Mouse (Mus musculus) kidney, embryonic 14.5 days (tissue): ENCODE data around the gene Pak4. TPM values are rescaled to one million over a fixed set of nuclear protein-coding genes. Genes with fewer than 3 reads are reported as not detected.

ENCODE experiments used
- ATAC-seq: fragments of 200-750 bp; cut with Nextera tagmentation; 2 replicates; pipeline ENCODE4 v1.8.0; 2017; ENCODE audit warnings: moderate number of reproducible peaks, mild to moderate bottlenecking, moderate TSS enrichment, moderate library complexity; ENCODE audit not compliant: low FRiP score, low TSS enrichment
- H3K27ac ChIP-seq: fragments of 300-500 bp; sonication (generic); 2 replicates; pipeline ENCODE4 v1.5.1; 2014; ENCODE audit warnings: low read depth, mild to moderate bottlenecking, low read length, moderate library complexity, mixed read lengths
- H3K27me3 ChIP-seq: fragments of 300-500 bp; sonication (generic); 2 replicates; pipeline ENCODE4 v1.6.1; 2014; ENCODE audit warnings: mild to moderate bottlenecking, low read length; ENCODE audit not compliant: control insufficient read depth, insufficient read depth
- H3K36me3 ChIP-seq: fragments of 300-500 bp; sonication (generic); 2 replicates; pipeline ENCODE4 v1.6.1; 2014; ENCODE audit warnings: low read length, mixed read lengths; ENCODE audit not compliant: control insufficient read depth, insufficient read depth
- H3K4me1 ChIP-seq: fragments of 300-500 bp; sonication (generic); 2 replicates; pipeline ENCODE4 v1.6.1; 2014; ENCODE audit warnings: low read length, mixed read lengths; ENCODE audit not compliant: control insufficient read depth, insufficient read depth
- H3K4me2 ChIP-seq: fragments of 300-500 bp; sonication (generic); replicated peaks from 2 replicates; pipeline ENCODE4 v1.6.1; 2014; ENCODE audit warnings: low read depth, mild to moderate bottlenecking, low read length
- H3K4me3 ChIP-seq: fragments of 300-500 bp; sonication (generic); 2 replicates; pipeline ENCODE4 v1.5.1; 2014; ENCODE audit warnings: mild to moderate bottlenecking, low read length
- H3K9ac ChIP-seq: fragments of 300-500 bp; sonication (generic); 2 replicates; pipeline ENCODE4 v1.6.1; 2014; ENCODE audit warnings: low read depth, mild to moderate bottlenecking, low read length, moderate library complexity
- H3K9me3 ChIP-seq: fragments of 300-500 bp; sonication (generic); 2 replicates; pipeline ENCODE4 v1.6.1; 2016; ENCODE audit warnings: low read length; ENCODE audit not compliant: control insufficient read depth
- WGBS: fragments of 180-500 bp; shearing (Covaris S2); extraction: QIAGEN DNeasy Blood & Tissue Kit; methylation state at CpG from one replicate; pipeline ENCODE4 v1.1.7; 2014; 5-methylcytosine and 5-hydroxymethylcytosine counted together
- polyA plus RNA-seq: library from polyadenylated mRNA; unstranded; fragments of >200 nt; fragmentation: Nextera tagmentation; extraction: Ambion mirVana; gene quantifications from 2 replicates; pipeline ENCODE4 v1.2.1, GENCODE M21; 2014

The Pak4 gene
- polyA plus RNA-seq: 48.3 and 60.7 TPM in 2 replicates

DNA sequence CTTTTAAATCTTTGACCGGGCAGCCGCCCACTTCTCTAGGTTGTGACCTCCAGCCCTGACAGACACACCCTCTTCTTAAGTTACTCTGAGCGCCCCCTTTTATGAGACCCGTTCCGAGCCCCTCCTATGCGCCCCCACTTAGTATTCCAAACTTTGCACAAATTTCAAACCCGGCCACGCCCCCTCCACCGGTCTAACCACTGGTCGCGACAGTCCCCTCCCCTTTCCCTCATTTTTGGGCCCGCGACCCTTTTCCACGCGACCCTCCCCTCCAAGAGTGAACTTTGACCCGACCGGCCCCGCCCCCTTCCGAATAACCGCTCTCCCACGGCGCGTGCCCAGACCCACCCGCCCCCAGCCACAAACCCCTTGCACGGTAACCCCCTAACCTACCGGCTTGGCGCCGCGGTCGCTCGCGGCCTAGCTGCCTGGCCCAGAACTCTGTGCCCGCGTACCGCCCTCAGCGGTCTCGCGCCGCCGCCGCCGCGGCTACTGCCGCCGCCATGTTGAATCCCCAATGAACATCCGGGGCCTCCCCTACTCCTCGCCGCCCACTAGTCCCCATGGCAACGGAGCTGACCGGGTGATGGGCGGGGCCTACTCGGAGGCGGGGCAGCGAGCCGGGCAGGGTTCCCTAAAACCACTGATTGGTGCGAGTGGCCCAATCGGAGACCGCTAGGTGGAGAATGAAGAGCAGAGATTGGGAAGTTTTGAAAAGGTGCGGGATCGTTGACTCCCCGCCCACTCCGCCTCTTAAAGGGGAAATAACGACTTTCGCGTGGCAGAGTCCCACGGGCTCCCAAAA, at the start of gene Pak4, which contains the start of gene Samd4b:
Pak4 (minus strand) TSS at position 544 of the 805 bp plus-strand sequence.
Samd4b (minus strand) TSS at position 503 of the 805 bp plus-strand sequence.
- Histone ChIP-seq H3K4me3 (peak within 1 kb of the TSS; percentile 72), H3K9me3 (no peaks in the 10 kb centered on the region), H3K27ac (peak within 1 kb of the TSS; percentile 85), H3K27me3 (no peaks in the 10 kb centered on the region; the same call in 1 of the 2 replicates), H3K9ac (peak within 1 kb of the TSS; percentile 75), H3K4me2 (peak within 1 kb of the TSS; percentile 67), H3K4me1 (peaks cover 42% of the 10 kb centered on the region), H3K36me3 (peaks cover 7% of the 10 kb centered on the region; the same call in 1 of the 2 replicates)
- peak; percentile 88 for ATAC-seq
- under 1% methylated on average over 66 of the region's 66 CpGs for WGBS

DNA sequence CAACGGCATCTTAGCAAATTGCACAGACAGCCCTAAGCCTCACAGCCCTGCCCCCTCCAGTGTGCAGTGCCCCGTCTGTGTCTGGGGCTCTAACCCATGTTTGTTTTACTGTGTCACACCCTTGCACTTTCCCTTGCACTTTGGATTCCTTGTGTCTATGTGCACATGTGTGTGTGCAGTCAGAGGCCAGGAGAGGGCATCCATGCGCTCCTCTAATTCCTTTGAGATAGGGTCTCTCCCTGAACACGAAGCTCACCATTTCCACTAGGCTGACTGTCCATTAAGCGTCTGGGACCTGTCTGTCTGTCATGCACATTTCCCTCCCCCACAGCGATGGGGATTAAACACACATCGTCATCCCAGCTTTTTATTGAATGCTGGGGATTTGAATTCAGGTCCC, 49.0 kb upstream of the Pak4 start:
- WGBS: 51% methylated on average over 7 of the region's 7 CpGs
- Histone ChIP-seq H3K4me2 (no peak overlapping the region), H3K27me3 (no peaks in the 10 kb centered on the region), H3K9ac (no peak overlapping the region), H3K4me1 (no peaks in the 10 kb centered on the region), H3K27ac (no peak overlapping the region), H3K9me3 (no peaks in the 10 kb centered on the region), H3K4me3 (no peak overlapping the region), H3K36me3 (no peaks in the 10 kb centered on the region)
- ATAC-seq: no peak

DNA sequence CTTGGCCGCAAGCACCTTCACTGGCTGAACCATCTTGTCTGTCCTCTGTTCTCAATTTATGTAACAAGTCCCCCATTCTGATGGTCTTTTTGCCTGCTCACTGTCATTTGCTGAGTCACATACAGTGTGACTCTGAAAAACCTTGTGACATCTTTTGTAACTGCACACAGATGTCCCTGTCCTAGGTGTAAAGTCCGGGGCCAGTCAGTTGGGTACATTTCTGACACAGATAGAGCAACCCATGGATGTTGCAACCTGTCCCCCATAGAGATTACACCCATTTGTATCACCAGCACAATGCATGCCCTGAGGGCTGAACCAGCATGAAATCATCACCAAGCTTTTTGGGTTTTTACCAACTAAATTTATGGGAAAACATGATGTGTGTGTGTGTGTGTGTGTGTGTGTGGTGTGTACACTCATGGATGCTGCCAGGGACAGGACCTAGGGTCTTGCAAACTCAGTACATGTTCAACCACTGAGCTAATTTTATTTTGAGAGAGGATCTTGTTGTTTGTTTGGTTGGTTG, 48.0 kb upstream of the Pak4 start:
- Histone ChIP-seq H3K9ac (no peak overlapping the region), H3K27ac (no peak overlapping the region), H3K36me3 (no peaks in the 10 kb centered on the region), H3K9me3 (no peaks in the 10 kb centered on the region), H3K4me2 (no peak overlapping the region), H3K4me1 (no peaks in the 10 kb centered on the region), H3K27me3 (no peaks in the 10 kb centered on the region), H3K4me3 (no peak overlapping the region)
- no peak for ATAC-seq
- 91% methylated on average over 2 of the region's 2 CpGs for WGBS

DNA sequence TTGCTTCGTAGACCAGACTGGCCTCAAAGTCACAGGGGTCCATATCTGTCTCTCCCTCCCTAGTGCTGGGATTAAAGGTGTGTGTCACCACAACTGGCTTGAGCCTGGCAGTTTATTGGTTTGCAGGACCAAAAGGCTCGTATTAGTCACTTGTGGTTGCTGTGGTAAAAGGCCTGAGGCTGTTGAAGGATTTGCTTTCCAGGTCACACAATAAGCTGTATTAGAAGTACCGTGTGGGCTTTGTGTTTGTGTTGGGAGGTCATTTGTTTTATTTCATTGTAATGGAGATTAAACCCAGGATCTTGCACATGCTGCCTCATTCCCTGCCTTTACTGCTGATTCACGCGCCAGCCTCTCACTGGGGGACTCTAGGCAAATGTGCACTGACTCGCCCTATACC, 47.4 kb upstream of the Pak4 start:
- ATAC-seq: no peak
- no peaks in the 10 kb centered on the region for H3K27me3 ChIP-seq
- 79% methylated on average over 6 of the region's 6 CpGs for WGBS
- H3K9ac ChIP-seq: no peak overlapping the region
- H3K9me3 ChIP-seq: no peaks in the 10 kb centered on the region
- H3K4me1 ChIP-seq: no peaks in the 10 kb centered on the region
- no peaks in the 10 kb centered on the region for H3K36me3 ChIP-seq
- no peak overlapping the region for H3K27ac ChIP-seq
- H3K4me2 ChIP-seq: no peak overlapping the region
- no peak overlapping the region for H3K4me3 ChIP-seq

DNA sequence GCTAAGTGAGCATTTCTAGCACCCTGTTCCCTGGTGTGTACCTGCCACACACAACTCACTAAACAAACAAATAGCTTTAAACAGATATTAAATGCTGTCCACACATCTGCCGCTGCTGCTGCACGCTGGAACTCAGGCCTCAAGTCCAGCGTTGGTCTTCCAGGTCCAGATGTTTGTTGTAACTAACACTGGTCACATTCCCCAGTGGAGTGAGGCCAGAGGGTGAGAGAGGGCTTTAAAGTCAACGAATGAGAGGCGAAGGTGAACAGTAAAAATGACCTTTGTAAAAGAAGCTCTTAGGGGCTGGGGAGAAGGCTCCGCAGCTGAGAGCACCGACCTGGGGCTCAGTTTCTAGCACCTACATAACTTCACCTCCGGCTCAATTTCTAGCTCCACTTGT, 43.6 kb upstream of the Pak4 start:
- no peaks in the 10 kb centered on the region for H3K4me1 ChIP-seq
- no peak overlapping the region for H3K9ac ChIP-seq
- no peaks in the 10 kb centered on the region for H3K9me3 ChIP-seq
- H3K27ac ChIP-seq: no peak overlapping the region
- H3K4me3 ChIP-seq: no peak overlapping the region
- 29% methylated on average over 8 of the region's 8 CpGs for WGBS
- no peaks in the 10 kb centered on the region for H3K36me3 ChIP-seq
- ATAC-seq: no peak
- no peaks in the 10 kb centered on the region for H3K27me3 ChIP-seq
- no peak overlapping the region for H3K4me2 ChIP-seq

DNA sequence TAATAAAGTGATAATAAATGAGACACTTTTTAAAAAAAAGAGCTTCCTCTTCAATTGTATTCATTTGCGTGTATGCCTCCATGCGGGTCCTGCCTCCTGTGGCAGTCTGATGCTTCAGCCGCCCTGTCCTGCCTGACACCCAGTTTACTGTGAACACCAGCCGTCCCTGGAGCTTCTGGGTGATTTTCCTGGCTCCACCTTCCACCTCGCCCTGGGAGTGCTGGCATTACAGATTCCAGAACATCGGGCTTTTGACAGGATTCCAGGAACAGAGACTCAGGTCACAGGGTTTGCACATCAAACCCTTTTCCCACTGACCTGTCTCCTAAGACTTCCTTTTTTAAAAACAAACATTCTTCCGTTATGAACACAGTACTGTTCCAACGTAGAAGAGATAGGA, 39.5 kb upstream of the Pak4 start:
- Histone ChIP-seq H3K27me3 (peaks cover under 1% of the 10 kb centered on the region; the same call in 1 of the 2 replicates), H3K4me1 (no peaks in the 10 kb centered on the region), H3K4me3 (no peak overlapping the region), H3K27ac (no peak overlapping the region), H3K9ac (no peak overlapping the region), H3K36me3 (no peaks in the 10 kb centered on the region), H3K4me2 (no peak overlapping the region), H3K9me3 (no peaks in the 10 kb centered on the region)
- 17% methylated on average over 8 of the region's 8 CpGs for WGBS
- ATAC-seq: no peak

DNA sequence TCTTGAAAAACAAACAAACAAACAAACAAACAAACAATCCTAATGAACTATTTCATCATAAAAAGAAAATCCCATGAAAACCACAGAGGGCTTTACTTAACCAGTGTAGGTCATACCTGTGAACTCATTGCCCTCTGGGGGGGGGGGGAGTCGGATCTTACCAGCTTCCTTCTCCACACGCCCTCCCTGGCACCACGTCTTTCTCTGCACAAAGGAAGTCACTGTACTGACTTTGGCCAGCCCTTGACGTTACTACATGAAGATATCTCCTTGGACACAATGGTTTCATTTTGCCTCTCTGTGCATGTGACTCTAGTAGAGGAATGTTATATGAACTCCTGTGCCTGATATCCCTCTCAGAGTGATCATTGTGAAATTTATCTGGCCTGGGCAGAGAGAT, 36.1 kb upstream of the Pak4 start:
- 78% methylated on average over 4 of the region's 4 CpGs for WGBS
- no peak for ATAC-seq
- Histone ChIP-seq H3K27me3 (peaks cover 26% of the 10 kb centered on the region), H3K27ac (no peak overlapping the region), H3K9me3 (no peaks in the 10 kb centered on the region), H3K36me3 (no peaks in the 10 kb centered on the region), H3K9ac (no peak overlapping the region), H3K4me1 (peaks cover 5% of the 10 kb centered on the region; the same call in 1 of the 2 replicates), H3K4me2 (no peak overlapping the region), H3K4me3 (no peak overlapping the region)

DNA sequence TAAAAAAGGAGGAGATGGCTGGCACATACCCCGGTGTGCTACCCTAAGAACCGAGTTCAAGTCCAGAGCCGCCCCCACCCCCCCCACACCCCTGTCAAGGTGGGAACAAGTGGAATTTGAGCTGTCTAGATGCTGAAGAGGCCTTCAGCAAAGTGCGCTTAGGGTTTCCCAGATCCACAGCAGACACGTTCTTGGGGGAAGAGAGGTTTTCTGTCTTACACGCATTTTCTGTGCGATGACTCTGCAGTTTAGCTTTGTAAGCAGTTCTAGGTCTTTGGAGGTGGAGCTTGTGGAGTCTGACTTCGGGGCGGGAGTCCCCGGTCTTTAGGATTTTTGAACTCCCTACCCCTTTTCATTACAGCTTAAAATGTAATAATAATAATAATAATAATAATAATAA, 33.1 kb upstream of the Pak4 start, which contains the start of gene Acp7:
Acp7 (minus strand) TSS at position 260 of the 400 bp plus-strand sequence.
- H3K4me3 ChIP-seq: peak within 1 kb of the TSS; percentile 22
- H3K9me3 ChIP-seq: no peaks in the 10 kb centered on the region
- H3K4me1 ChIP-seq: peaks cover 5% of the 10 kb centered on the region; the same call in 1 of the 2 replicates
- no peak within 1 kb of the TSS for H3K9ac ChIP-seq
- 26% methylated on average over 10 of the region's 10 CpGs for WGBS
- peaks cover 36% of the 10 kb centered on the region for H3K27me3 ChIP-seq
- H3K36me3 ChIP-seq: no peaks in the 10 kb centered on the region
- no peak within 1 kb of the TSS for H3K27ac ChIP-seq
- no peak for ATAC-seq
- peak within 1 kb of the TSS; percentile 39 for H3K4me2 ChIP-seq

DNA sequence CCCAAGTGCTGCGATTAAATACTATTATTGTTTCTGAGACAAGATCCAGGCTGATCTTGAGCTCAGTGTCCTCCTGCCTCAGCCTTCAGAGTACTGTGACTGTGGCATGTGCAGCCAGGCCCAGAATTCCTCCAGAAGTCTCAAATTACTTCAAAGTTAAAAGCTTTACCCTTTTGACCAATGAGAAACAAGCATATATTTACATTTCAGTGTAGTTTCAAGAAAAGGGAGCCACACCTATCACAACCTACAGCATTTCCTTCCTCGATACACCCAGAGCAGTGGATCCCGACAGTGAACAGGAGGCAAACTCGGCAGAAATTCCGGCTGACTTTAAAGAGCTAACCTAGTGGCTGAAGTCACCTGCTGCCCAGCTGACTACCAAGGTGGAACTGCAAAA, 26.8 kb upstream of the Pak4 start:
- 83% methylated on average over 5 of the region's 5 CpGs for WGBS
- no peak for ATAC-seq

More for the DNA sequence above, 26.8 kb upstream of the Pak4 start:
- Histone ChIP-seq H3K9me3 (no peaks in the 10 kb centered on the region), H3K4me2 (no peak overlapping the region), H3K36me3 (no peaks in the 10 kb centered on the region), H3K4me1 (no peaks in the 10 kb centered on the region), H3K9ac (no peak overlapping the region), H3K27ac (no peak overlapping the region), H3K4me3 (no peak overlapping the region), H3K27me3 (peaks cover 16% of the 10 kb centered on the region)
